Mouse (Mus musculus): ENCODE measurements at regions not wholly inside any gene's neighbourhood (a gene's known extent, or its start where the extent isn't known, plus 50 kb on each side); places are given as distances from the start of the nearest gene placed in this dataset.

DNA sequence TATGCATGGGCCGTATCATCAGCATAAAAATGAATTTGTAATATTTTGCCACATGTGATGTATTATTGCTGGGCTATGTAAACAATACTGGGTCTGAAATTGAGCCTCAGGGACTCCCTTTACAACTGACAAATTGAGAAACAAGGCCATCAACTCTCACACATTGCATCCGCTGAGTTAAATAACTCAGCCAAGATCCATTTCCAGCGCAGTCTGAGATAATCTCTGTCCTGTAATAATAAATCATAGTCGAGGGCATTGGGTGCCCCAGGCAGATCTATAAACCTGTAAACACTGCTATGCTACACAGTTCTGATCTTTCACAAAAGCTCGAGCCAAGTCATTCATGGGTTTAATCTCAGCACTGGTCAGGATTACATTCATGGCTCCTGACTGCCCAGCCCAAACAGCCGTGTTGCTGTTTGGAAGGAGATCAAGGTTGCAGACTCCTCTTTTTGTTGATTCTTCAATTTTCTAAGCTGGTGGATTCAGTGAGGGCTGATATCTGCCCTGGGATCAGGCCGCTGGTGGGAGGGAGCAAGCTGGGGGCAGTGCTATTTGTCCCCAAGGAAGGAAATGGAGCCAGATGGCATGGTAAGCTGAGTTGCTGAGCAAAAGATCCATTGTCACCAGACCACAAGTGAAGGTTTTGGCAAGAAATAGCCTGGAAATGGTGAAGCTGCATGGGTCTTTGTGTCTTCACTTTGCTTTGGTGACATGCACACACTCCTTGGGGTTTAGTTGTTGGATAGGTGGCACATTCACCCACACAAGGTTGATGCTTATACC lies 160.0 kb upstream of the Bmper start:
- ATAC-seq (replicated peaks; ENCODE audit: poor library complexity), result peak; percentile 66

DNA sequence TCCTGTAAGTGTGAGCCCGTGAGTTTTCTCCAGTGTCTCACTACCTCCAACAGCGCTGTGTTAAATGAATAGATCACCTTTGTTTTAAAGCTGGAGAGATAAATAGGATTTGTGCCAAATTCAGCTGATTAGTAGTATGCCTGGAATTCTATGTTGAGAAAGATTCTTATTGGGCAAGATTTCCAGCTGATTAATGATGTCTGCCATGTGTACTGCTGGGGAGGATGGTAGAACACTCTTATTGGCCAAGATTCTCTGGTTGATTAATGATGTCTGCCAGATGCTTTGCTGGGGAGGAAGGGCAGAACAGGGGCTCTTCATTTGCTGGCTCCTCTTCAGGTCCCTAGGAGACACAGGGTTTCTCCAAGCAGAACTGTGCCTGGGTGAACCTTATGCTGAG lies 158.9 kb upstream of the Bmper start:
- ATAC-seq (replicated peaks; ENCODE audit: poor library complexity), result no peak

DNA sequence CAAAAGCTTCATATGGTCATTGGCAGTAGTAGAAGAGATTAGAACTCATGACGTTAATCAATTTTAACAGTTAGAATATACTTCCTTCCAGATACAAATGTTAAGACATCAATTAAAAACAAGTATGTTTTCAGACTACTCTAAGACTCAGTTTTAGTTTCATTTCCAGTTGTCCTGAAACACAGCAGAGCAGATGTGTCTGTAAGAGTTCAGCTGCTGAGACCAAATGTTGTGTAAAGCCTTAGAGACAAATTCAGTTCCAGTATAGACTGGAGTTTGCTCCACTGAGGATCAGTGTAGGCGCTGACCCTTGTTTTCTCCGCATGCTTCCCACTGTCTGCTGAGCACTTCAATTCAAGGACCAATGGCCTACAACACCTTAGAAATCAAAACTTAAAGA lies 158.1 kb upstream of the Bmper start:
- ATAC-seq (replicated peaks; ENCODE audit: poor library complexity), result no peak

DNA sequence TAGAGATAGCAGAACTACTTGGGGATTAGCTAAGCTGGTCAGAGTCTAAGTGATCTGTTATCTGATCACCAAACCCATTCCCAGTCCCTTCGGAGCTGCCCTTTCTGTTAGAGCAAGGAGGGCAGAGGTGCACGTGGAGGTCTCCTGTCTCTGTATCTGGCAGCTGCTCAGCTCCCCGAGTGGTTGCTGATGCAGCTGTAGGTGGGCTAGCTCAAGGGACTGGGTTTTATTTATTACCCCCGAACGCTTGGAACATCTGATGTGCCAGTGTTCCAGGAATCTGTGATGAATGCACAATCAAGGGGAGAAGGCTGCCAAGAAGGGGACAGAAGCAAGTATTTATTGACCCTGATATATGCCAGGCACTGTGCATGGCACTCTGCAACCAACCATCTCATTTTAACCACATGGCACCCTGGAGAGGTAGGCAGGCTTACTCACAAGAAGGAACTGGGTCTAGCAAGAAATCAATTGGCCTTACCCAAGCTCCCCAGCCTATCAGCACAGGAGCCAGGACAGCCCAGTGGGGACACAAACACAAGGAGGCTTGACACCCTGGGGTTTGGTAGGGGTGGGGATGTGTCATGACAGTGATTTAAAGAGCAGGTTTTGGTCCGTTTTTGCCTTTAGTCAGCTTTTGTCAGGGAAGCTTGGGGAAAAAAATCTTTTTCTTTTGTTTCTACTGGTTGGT lies 154.6 kb upstream of the Bmper start:
- ATAC-seq (replicated peaks; ENCODE audit: poor library complexity), result no peak

DNA sequence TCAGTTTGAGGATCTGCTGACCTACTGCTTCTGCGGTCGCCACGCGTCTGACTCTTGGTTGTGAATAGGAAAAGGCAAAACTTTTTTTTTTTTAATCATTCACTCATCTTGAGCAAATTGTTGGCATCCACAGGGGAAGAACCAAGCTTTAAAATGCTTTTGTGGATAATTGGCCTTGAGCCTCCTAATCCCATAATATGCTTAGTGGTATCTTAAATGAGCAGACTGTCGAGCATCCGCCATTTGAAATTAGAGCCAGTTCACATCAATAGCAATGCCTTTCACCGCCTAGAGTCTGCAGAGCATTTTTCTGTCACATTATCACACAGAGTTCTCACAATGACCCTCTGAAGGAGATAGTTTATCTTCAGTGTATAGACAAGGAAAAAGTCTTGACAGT lies 153.7 kb upstream of the Bmper start:
- ATAC-seq (replicated peaks; ENCODE audit: poor library complexity), result no peak

DNA sequence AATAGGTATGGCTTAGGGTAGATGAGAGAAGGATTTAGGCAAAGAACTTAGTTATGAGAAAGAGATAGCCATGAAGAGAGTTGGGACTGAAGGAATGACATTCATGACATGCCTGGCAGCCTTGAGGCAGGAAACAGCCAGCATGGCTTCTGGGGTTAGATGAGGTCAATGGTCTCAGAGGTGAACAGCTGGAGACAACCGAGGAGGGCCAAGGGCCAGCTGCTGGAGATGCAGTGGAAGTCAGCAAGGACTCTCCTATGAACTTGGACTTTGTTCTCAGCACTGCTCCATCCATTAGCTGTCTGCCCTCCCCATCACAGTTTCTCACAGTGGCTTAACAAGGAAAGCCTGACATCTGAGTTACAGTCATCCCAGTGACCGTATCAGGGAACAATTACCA lies 151.9 kb upstream of the Bmper start:
- ATAC-seq (replicated peaks; ENCODE audit: poor library complexity), result no peak

DNA sequence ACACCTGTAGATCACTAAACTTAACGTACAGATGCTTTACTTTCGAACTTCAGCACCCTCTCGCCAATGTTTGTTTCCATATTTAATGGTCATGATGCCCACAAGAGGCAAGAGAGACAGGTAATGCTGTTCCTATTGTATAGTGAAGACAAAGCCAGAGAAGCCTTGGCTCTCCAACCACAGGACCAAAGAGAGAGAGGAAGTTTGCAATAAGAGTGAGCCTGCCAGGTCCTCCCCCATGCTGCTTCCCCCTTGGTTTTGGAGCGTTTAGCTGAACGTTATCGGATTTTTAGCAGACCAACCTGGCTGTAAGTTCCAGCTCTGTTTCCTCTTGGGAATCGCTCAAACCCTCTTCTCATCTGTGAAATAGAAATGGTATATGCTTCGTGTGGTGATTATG lies 150.1 kb upstream of the Bmper start:
- ATAC-seq (replicated peaks; ENCODE audit: poor library complexity), result peak; percentile 76

DNA sequence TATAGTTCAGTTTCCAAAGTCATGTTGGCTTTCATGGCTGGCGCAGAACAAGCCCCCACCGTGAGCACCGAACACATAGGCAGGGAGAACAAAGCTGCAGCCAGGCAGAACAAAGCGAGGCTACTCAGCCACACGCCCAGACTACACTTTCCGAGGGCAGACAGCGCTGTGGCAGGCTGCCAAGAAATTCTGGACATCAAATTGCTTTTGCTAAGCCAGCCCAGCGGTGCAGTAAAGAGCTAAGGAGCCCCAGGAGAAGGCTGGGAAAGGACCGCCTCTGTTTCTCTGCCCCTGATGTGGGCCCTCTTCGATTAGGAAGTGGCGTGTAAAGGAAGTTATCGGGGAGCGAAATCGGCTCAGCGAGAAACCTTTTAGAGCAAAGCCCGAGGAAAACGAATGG lies 139.3 kb upstream of the Bmper start:
- ATAC-seq (replicated peaks; ENCODE audit: poor library complexity), result peak; percentile 42; the same call in 1 of the 2 replicates

DNA sequence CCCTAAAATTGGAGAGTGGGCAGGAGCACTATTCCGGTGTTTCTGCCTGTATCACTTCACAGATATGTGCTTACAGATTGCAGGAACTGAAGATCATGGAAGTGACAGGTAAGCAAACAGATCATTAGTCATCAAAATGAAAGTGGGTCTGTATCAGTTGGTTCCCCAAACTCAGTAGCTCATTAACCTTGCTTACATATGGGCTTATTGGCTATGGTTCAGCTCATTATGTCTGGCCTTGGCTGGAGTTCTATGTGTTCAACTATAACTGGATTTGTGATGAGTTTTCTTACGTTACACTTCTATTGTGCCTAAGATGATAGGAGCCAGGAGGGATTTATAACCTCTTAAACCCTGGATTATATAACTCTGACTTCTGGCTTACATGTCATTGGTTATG lies 133.5 kb upstream of the Bmper start:
- ATAC-seq (replicated peaks; ENCODE audit: poor library complexity), result no peak

DNA sequence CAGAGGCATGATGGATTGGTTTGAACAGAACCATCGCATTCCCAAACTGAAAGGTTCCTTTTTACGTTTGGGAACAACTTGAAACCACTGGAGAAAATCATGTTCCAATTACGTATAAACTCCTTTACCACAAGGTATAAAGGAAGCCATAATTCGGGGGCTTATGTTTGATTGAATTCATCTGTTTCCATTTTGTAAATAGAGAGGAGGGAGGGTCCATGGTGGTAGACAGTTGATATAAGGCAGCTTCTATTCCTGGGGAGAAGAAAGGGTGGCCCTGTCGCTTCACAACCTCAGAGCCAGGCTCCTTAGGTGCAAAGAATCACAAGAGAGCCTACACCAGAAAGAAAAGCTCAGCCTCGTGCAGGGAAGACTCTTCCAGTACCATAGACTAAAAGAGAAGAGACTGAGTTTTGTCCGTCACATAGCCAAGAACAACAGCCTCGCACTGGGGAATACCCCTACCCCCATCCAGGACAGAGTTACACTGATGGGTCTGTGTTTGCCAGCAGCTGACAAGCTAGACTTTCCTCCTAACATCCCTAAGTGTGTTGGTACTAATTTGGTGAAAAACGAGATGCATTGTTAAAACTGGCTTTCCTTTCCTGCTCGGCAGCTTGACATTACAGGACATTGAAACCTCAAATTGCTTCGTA lies 125.6 kb upstream of the Bmper start:
- no peak for ATAC-seq (replicated peaks; ENCODE audit: poor library complexity)

DNA sequence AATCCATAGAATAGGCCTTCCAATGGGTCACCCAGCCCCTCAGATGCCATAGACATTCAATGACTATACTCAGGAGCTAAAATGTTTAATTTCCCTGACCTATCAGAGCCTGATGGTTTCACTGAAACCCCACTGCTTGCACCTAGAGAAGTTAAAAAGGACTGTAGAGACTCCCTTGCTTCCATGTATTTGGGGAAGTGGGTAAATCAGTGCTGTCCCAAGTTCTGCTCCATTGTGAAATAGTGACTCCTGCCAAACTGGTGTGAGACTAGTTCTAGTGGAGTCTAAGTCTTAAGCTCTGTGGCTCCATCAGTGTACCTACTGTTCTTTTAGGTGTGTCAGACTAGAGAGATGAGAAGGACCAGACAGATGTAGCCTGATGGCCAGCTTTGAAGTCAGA lies 121.3 kb upstream of the Bmper start:
- ATAC-seq (replicated peaks; ENCODE audit: poor library complexity), result peak; percentile 52

DNA sequence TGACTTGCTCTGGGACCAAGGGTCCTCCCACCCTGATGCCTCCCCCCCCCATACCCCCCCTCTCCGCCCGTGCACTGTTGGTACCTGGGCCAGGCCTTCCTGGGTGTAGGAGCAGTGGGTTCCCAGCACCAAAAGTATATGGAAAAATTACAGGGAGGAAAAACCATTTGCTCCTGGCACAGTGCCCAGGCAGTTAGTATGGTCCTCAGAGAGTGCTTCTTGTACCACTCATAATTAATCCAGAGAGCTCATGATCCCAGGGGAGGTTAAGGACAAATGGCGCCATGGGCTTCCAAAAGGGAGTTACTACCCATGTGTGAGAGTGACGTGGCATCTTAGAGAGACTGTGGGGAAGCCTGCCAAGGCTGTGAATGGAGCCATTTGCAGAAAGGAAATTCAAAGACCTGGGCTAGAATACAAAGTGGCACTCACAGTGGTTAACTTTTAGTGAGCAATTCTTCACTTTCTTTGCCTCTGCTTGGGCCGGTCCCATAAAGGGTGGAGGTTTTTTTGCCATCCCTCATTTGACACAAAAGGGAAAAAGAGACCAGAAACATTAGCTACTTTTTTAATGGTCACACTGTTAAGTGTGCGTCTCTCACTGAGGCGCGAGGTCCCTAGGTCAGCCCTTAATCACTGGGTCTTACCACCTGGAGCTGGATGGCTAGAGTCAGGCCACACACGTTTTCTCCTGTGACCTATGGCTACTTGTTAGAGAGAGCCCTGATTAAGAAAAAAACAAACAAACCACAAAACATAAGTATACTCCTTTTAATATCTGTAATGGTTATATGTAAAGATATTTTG lies 120.7 kb upstream of the Bmper start:
- ATAC-seq (replicated peaks; ENCODE audit: poor library complexity), result no peak

DNA sequence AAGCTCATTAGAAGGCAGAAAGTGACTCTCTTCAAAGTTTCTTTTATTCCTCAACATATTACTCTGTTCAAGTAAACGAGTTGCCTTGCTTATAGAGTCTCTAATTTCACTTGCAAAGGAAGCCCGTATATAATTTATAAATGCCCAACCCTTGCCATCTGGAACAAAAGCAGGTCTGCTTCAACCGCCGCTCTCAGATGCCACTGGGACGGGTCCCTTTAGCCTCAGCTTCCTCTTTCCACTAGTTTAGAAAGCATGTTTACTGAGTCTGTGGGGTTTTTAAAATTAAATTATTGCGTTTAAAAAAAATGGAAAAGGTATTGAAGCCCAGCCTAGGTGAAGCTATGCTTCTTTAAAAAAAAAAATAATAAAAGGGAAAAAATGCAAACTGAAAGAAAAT lies 111.4 kb upstream of the Bmper start:
- peak; percentile 64 for ATAC-seq (replicated peaks; ENCODE audit: poor library complexity)

DNA sequence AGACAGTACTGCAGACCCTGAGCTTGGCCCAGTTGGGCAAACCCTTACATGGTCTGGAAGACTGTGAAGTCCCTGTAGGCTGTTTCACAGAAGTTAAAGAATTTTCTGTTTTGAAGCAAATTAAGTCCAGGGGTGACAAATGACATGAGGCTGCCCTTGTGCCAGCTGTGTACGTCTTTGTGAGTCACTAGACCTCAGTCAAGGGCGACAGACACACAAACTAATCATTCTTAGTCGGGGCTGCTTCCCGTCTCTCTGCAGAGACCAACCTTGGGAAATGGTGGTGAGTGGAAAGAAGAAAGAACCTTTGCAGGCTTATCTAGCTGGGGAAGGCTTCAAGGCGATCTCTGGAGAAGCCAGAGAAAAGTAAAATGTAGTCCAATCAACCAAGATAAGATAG lies 107.8 kb upstream of the Bmper start:
- ATAC-seq (replicated peaks; ENCODE audit: poor library complexity), result no peak

DNA sequence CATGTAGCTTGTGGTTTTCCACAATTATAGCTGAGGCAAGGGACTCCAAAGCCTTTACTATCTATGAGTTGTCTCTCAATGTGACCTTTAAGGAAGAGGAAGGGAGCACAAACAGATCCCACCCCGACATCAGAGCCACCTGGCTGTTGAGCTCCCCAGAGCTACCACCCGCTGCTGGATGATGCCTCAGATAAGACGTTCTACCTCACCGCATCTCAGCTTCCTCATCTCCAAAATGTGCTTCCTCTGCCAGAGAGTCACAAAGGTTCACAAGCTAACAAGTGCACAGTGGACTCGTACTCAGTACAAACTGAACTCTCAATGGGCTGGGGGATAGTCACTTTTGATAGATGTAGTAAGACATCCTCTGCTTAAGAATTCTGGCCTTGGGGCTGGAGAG lies 107.3 kb upstream of the Bmper start:
- ATAC-seq (replicated peaks; ENCODE audit: poor library complexity), result peak; percentile 76

DNA sequence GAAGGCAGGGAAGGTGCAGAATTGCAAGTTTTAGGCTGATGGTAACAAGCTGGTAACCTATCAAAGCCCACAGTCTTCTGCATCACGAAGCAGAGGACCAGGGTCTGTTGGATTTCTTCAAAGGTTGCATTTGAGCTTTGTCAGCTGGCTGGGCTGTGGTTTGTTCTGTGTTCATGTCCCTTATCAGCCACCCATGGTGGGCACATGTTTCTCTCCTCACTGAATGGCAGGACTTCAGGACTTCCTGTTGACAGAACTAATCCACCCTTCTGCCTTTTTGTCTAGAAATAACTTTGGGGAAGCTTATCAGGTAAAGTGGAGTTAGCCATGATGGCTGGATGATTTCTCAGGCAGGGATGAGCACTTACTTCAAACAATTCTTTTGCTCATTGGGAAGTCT lies 106.6 kb upstream of the Bmper start:
- peak; percentile 60 for ATAC-seq (replicated peaks; ENCODE audit: poor library complexity)

DNA sequence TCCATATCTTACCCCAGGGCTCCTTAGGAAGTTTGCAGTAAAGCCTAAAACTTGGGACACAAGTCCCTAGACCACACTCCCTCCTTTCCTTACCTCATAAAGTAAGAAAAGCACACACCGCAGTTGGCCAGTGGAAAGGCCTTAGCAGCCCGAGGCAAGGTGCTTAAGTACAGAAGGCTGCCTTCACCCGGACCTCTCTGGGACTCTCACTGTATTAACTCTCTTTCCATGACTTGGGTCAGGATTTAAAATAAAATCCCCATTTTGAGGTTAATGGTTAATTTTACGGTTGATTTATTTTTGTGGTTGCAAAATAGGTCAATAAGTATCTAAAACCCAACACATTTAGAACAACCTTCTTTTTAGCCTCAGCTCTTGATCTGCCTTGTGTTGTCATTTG lies 103.1 kb upstream of the Bmper start:
- ATAC-seq (replicated peaks; ENCODE audit: poor library complexity), result no peak

DNA sequence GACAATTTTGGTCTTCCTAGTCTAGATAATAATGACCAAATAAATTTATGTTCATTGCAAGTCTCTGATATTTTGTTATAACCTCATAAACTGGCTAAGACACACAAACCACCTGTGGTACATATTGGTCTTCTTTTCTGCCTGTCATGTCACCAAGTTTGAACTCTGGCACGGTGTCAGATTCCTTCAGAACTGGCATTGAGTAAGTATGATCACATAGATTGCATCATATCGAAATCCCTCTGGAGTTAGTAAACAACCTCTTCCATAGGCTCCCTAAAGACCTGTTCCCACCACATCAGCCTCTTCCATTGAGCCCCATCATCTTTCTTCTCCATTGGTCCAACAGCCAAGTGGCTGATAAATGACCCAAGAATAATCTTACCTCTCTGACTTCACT lies 102.1 kb upstream of the Bmper start:
- no peak for ATAC-seq (replicated peaks; ENCODE audit: poor library complexity)

DNA sequence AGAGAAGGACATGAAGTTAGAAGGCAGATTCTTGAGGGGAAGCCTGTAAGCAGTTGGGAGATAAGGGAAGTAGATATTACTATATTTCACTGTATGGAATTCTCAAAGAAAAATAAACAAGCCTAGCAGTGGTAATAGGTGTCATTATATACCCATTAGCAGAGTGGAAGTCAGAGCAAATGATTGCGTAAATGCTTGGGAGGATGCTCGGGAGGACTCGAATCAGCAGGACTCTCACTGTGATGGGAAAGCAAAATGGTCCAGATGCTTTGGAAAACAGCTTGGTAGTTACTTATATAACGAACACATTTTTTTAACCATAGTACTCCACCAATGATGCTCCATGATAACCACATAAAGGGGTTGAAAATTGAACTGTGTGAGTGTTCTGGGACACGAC lies 100.4 kb upstream of the Bmper start:
- no peak for ATAC-seq (replicated peaks; ENCODE audit: poor library complexity)

DNA sequence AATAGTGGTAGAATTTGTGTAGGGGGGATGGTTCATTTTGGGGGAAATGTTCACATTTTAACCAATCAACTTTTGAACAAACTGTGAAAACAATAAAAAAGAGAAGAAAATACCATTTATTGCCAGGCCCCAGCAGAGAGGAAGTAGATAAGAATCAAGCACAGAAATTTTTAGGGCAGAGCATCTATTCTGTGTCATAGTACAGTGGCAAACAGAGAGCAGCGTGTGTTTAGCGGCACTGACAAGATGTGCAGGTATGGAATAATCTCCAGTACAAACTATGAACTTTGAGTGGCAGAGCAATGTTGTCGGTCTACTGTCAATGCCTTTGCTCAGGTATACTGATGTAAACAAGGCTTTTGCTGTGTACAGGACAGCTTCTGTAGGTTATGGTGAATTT lies 99.4 kb upstream of the Bmper start:
- ATAC-seq (replicated peaks; ENCODE audit: poor library complexity), result no peak

All from megakaryocyte progenitor cell, adult 5-6 weeks (primary cell).